Mouse (Mus musculus) neural tube, embryonic 11.5 days (tissue): ENCODE data around the gene Zfp30. TPM values are rescaled to one million over a fixed set of nuclear protein-coding genes. Genes with fewer than 3 reads are reported as not detected.
A peak's percentile ranks its signal among the peaks of the same experiment; 100 is the strongest.

Experiments
- ATAC-seq: fragments of 200-750 bp; cut with Nextera tagmentation; 2 replicates; pipeline ENCODE4 v1.8.0; 2017; ENCODE audit warnings: moderate number of reproducible peaks, mild to moderate bottlenecking, moderate TSS enrichment, moderate library complexity; ENCODE audit not compliant: insufficient read depth, low FRiP score, low TSS enrichment
- DNase-seq: peaks from one replicate; pipeline ENCODE4 v3.0.0-alpha.2; 2015; ENCODE audit warnings: low spot score
- H3K27ac ChIP-seq: fragments of 300-500 bp; sonication (generic); 2 replicates; pipeline ENCODE4 v1.5.1; 2014; ENCODE audit warnings: low read depth, mild to moderate bottlenecking, low read length
- H3K27me3 ChIP-seq: fragments of 300-500 bp; sonication (generic); 2 replicates; pipeline ENCODE4 v1.6.1; 2014; ENCODE audit warnings: mild to moderate bottlenecking, low read length, mixed read lengths; ENCODE audit not compliant: control insufficient read depth, insufficient read depth
- H3K36me3 ChIP-seq: fragments of 300-500 bp; sonication (generic); 2 replicates; pipeline ENCODE4 v1.6.1; 2014; ENCODE audit warnings: mild to moderate bottlenecking, low read length, moderate library complexity, mixed read lengths; ENCODE audit not compliant: control insufficient read depth, insufficient read depth
- H3K4me1 ChIP-seq: fragments of 300-500 bp; sonication (generic); 2 replicates; pipeline ENCODE4 v1.6.1; 2014; ENCODE audit warnings: low read length, mixed read lengths; ENCODE audit not compliant: control insufficient read depth, insufficient read depth
- H3K4me2 ChIP-seq: fragments of 300-500 bp; sonication (generic); 2 replicates; pipeline ENCODE4 v1.6.1; 2014; ENCODE audit warnings: low read depth, mild to moderate bottlenecking, moderate library complexity
- H3K4me3 ChIP-seq: fragments of 300-500 bp; sonication (generic); 2 replicates; pipeline ENCODE4 v1.5.1; 2014; ENCODE audit warnings: low read depth, low read length
- H3K9ac ChIP-seq: fragments of 300-500 bp; sonication (generic); 2 replicates; pipeline ENCODE4 v1.6.1; 2014; ENCODE audit warnings: mild to moderate bottlenecking, low read length
- H3K9me3 ChIP-seq: fragments of 300-500 bp; sonication (generic); 2 replicates; pipeline ENCODE4 v1.6.1; 2016; ENCODE audit warnings: low read length; ENCODE audit not compliant: control insufficient read depth
- whole genome bisulfite sequencing: fragments of 180-500 bp; shearing (Covaris S2); extraction: QIAGEN DNeasy Blood & Tissue Kit; methylation state at CpG from one replicate; pipeline ENCODE4 v1.1.7; 2014; 5-methylcytosine and 5-hydroxymethylcytosine counted together
- polyA plus RNA-seq: library from polyadenylated mRNA; unstranded; fragments of >200 nt; fragmentation: Nextera tagmentation; extraction: Ambion mirVana; gene quantifications from 2 replicates; pipeline ENCODE4 v1.2.1, GENCODE M21; 2014

The Zfp30 gene
- polyA plus RNA-seq, 1 experiment from 2014 or later: 9.1 TPM

DNA sequence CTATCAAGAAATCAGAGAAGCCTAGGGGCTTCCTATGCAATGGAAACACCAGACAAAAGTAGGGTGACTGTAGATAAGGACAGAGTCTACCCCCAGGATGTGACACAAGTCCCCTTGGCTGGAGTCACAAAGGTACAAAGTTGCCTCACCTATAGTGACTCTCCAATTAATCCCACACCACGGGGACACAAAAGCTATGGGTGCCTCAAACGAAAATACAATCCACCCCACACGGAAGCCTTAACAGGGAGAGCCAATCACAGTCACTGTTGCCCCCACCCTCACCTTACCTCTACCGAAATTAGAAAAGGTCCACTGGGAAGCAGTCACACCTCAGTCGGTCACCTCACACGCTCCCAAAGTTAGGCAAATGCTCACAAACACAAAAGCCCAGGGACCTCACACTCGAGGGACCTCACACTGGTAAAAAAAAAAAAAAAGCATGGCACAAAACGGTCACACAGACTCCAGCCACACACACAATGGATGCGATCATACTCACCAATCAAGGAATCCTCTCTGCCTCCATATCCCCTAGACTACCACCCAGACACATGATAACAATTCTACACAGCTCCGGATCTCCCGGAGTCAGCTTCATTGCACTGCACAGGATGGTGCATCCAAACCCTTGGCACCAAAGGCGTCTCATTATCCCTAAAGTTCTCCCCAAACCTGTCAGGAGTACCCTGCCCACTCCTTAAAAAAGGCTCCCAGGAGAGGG lies 31.4 kb downstream of the Zfp30 start:
- H3K9me3 ChIP-seq: no peaks in the 10 kb centered on the region
- no peak overlapping the region for H3K27ac ChIP-seq
- DNase-seq (no peak), ATAC-seq (peak; percentile 54; the same call in 1 of the 2 replicates)
- no peaks in the 10 kb centered on the region for H3K27me3 ChIP-seq
- H3K9ac ChIP-seq: peak overlapping the region; percentile 70
- H3K4me1 ChIP-seq: peaks cover 16% of the 10 kb centered on the region
- no peaks in the 10 kb centered on the region for H3K36me3 ChIP-seq
- H3K4me3 ChIP-seq: peak overlapping the region; percentile 65
- H3K4me2 ChIP-seq: peak overlapping the region; percentile 61
- WGBS: 6% methylated on average over 12 of the region's 12 CpGs

DNA sequence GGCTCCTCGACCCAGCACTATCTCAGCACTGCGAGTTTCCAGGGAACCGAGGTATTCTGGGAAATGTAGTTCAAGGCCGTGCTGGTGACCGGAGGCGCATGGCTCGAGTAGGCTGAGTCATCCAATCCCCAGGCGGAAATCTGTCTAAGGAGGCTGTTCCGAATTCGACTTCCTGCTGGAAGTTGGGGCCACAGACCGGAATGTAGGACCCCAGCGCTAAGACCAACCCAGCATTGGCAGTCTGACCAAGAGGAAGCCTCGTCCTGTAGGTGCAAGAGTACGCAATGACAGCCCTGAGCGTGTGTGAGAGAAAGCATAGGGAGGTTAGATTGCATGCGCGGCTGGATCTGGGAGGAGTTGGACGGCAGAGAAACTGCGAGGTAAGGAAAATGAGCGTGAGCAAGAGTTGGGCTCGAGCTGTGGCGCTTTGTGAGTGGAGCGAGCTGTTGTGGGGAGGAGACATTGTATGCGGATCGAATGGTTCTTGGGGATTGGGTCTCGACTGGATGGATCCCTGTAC lies 32.2 kb downstream of the Zfp30 start, which contains the start of gene Zfp790:
Gene Zfp790 (plus strand): TSS at position 205 of the 520 bp plus-strand sequence.
- Histone ChIP-seq H3K36me3 (no peaks in the 10 kb centered on the region), H3K4me1 (peaks cover 16% of the 10 kb centered on the region), H3K27me3 (no peaks in the 10 kb centered on the region), H3K27ac (peak within 1 kb of the TSS; percentile 61; the same call in 1 of the 2 replicates), H3K9ac (peak within 1 kb of the TSS; percentile 70), H3K4me3 (peak within 1 kb of the TSS; percentile 65), H3K4me2 (peak within 1 kb of the TSS; percentile 63), H3K9me3 (no peaks in the 10 kb centered on the region)
- ATAC-seq (peak; percentile 94), DNase-seq (peak; percentile 90)
- WGBS: under 1% methylated on average over 26 of the region's 26 CpGs

DNA sequence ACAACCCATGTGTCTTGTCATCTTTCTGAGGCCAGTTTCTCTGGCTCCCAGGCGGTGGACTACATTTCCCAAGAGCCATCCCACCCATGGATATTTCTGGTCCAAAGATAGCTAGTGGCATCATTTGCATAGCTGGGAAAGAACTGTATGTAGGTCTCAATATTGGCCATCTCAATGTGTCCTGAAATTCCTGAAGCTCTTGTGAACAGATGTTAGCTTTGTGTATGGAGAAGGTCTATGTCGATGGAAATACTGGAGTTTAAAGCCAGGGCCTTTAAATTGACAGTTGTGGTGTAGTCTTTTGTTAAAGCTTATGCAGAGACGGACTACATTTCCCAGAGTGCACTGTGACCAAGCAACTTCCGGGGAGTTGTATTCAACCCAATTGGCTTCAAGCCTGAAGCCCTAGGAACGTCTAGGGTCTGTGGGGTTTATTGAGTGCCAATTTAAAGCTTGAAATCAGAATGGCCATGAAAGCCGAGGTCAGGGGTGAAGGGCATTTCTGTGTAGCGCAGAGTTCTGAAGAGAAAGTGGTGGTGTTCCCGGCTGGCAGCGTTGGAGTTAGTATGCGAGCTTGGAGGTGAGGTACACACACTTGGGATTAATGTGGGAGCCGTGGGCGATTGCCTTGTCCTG lies 34.9 kb downstream of the Zfp30 start:
- H3K27me3 ChIP-seq: no peaks in the 10 kb centered on the region
- peaks cover 16% of the 10 kb centered on the region for H3K4me1 ChIP-seq
- ATAC-seq: peak; percentile 56
- H3K36me3 ChIP-seq: peaks cover 7% of the 10 kb centered on the region; the same call in 1 of the 2 replicates
- H3K4me2 ChIP-seq: peak overlapping the region; percentile 74
- peak overlapping the region; percentile 45 for H3K4me3 ChIP-seq
- H3K27ac ChIP-seq: no peak overlapping the region
- DNase-seq: peak; percentile 76
- H3K9ac ChIP-seq: peak overlapping the region; percentile 48
- H3K9me3 ChIP-seq: no peaks in the 10 kb centered on the region
- WGBS: 4% methylated on average over 12 of the region's 12 CpGs

DNA sequence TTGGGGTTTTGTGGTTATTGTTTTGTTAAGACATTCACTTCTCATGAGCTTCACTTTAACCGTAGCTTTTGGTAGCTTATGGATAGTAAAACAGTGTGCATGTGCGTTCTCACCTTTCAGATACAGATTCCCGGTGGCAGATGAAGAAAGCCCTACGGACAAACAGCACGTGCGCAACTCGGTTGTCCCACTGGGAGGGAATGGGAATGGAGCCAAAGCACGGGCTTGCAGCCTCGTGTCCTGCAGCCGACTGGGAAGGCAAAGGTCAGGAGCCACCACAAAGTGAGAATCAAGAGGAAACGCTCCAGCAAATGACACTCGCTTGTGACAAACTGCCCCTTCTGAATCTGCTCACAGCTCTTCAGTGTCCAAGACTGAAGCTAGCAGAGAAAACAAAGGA lies 44.2 kb downstream of the Zfp30 start:
- peaks cover 34% of the 10 kb centered on the region for H3K36me3 ChIP-seq
- WGBS: 97% methylated on average over 12 of the region's 12 CpGs
- H3K27ac ChIP-seq: no peak overlapping the region
- H3K27me3 ChIP-seq: no peaks in the 10 kb centered on the region
- no peak overlapping the region for H3K9ac ChIP-seq
- no peak overlapping the region for H3K4me2 ChIP-seq
- H3K9me3 ChIP-seq: no peaks in the 10 kb centered on the region
- no peak for ATAC-seq
- DNase-seq: no peak
- no peaks in the 10 kb centered on the region for H3K4me1 ChIP-seq
- H3K4me3 ChIP-seq: no peak overlapping the region

DNA sequence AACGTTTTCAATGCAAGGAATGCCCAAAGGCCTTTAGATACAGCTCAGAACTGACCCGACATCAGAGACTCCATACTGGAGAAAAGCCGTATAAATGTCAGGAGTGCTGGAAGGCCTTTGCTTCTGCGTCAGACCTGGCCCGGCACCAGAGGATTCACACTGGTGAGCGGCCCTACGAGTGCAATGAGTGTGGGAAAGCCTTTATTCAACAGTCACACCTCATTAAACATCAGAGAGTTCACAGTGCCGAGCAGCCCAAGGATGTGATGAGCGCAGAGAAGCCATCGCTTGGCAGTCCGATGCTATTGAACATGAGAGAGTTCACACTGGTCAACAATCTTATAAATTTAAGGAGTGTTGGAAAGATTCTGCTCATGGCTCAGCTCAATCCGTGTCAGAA lies 46.0 kb downstream of the Zfp30 start:
- no peak for ATAC-seq
- 81% methylated on average over 12 of the region's 12 CpGs for whole genome bisulfite sequencing
- no peaks in the 10 kb centered on the region for H3K27me3 ChIP-seq
- H3K36me3 ChIP-seq: peaks cover 28% of the 10 kb centered on the region
- H3K4me1 ChIP-seq: no peaks in the 10 kb centered on the region
- no peak overlapping the region for H3K9ac ChIP-seq
- H3K9me3 ChIP-seq: no peaks in the 10 kb centered on the region
- no peak overlapping the region for H3K4me3 ChIP-seq
- no peak overlapping the region for H3K4me2 ChIP-seq
- no peak overlapping the region for H3K27ac ChIP-seq
- no peak for DNase-seq

DNA sequence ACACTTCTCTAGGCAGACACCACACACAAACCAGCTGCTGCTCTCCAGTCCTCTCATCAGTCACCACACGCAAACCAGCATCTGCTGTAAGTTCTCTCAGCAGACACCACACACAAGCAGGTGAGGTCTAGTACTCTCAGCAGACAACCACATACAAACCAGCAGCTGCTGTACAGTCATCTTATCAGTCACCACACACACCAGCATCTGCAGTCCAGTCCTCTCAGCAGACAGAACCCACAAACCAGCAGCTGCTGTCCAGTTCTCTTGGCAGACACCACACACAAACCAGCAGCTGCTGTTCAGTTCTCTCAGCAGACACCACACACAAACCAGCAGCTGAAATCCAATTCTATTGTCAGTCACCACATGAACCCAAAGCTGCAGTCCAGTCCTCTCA lies 53.0 kb downstream of the Zfp30 start:
- Histone ChIP-seq H3K9me3 (no peaks in the 10 kb centered on the region), H3K4me1 (no peaks in the 10 kb centered on the region), H3K36me3 (no peaks in the 10 kb centered on the region), H3K27ac (no peak overlapping the region), H3K9ac (no peak overlapping the region), H3K4me2 (no peak overlapping the region), H3K4me3 (no peak overlapping the region), H3K27me3 (no peaks in the 10 kb centered on the region)
- WGBS: 87% methylated on average over 1 of the region's 1 CpGs
- ATAC-seq (no peak), DNase-seq (no peak)

DNA sequence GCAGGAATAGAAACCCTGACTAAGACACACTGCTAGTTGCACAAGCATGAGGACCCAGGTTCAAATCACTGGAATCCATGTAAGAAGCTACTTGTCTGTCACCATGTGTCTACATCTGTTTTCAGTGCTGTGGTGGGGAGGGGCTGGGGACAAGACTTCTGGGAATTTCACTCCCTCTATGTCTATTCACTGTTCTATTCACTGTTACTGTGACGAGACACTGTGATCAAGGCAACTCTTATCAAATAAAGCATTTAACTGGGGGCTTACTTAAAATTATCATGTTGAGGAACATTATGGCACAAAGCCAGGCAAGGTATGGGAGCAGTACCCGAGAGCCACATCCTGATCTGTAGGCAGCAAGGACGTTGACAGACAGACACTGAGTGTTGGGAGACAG lies 55.5 kb downstream of the Zfp30 start:
- Histone ChIP-seq H3K9me3 (no peaks in the 10 kb centered on the region), H3K4me2 (no peak overlapping the region), H3K9ac (no peak overlapping the region), H3K27ac (no peak overlapping the region), H3K4me1 (no peaks in the 10 kb centered on the region), H3K27me3 (no peaks in the 10 kb centered on the region), H3K4me3 (no peak overlapping the region), H3K36me3 (no peaks in the 10 kb centered on the region; the same call in 1 of the 2 replicates)
- 83% methylated on average over 3 of the region's 3 CpGs for WGBS
- no peak for DNase-seq
- no peak for ATAC-seq

DNA sequence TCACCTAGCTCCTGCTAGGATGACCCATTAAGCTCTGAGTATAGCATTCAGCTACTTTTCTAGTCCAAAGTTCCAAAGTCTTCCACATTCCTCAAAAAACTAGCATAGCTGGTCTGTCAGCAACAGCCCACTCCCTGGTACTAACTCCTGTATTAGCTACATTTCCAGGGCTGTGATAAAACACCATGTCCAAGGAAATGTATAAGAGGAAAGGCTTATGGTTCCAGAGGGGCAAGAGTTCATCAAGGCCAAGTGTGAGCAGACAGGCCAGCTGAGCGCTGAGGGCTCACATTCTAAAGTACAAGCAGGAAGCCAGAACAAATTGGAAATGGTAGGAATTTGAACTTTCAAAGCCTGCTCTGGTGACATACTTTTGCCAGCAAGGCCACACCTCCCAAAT lies 58.3 kb downstream of the Zfp30 start:
- Histone ChIP-seq H3K36me3 (no peaks in the 10 kb centered on the region; the same call in 1 of the 2 replicates), H3K9ac (no peak overlapping the region), H3K4me3 (no peak overlapping the region), H3K27ac (no peak overlapping the region), H3K9me3 (no peaks in the 10 kb centered on the region), H3K27me3 (no peaks in the 10 kb centered on the region), H3K4me2 (no peak overlapping the region), H3K4me1 (no peaks in the 10 kb centered on the region)
- WGBS: 93% methylated on average over 1 of the region's 1 CpGs
- no peak for DNase-seq
- no peak for ATAC-seq
